In the genomic region with DNA sequence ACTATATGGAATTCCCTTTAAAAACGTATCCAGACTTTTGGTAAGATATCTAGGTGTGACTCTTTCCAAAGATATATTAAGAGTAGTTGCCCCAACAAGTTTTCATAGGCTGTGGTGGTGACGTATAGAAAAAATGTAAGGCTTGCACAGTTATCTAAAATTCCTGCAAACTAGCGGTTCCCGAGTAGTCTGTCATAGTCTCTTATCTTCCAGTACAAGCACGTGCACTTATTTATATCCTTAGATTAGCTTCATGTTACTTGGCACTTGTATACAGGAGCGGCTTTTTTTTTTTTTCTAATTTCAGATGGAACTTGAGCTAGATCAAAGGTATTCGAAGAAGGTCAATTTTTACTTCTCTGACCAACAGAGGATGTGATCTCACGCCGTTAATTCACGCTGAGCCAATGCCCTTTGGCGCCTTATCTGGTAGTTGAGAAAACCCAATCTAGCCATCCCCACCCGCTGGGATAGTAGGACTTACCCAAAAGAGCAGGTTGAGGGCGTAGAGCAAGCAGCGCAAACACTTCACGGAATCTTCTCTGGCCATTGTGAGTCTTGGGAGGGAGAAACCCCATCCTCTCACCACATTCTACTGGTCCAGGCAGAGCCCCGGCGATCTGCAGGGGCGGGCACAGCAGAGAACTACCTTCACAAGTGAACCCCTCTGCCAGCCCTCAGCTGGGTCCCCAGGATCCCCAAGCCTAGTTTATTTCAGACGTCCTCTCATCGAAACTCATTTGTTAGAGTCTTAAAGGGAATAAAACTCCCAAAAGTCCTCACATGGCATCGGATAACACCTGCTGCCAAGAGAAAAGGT, we compare ENCODE assay signal across 8 mouse cellular contexts. TPM values are rescaled to one million over a fixed set of nuclear protein-coding genes. Genes with fewer than 3 reads are reported as not detected.
DNase-seq lines count a peak whose midpoint lies in the region; ATAC-seq lines count a peak whose summit lies in the region.

No protein-coding gene starts in this region.

- H3K27me3 ChIP-seq in erythroblast, embryonic 14.5 days (ENCODE audit: control insufficient read depth) = peaks cover 40% of the 10 kb centered on the region
- H3K27me3 ChIP-seq in embryonic facial prominence, embryonic 14.5 days (replicated peaks; ENCODE audit: control insufficient read depth, insufficient read depth, low read length) = no peaks in the 10 kb centered on the region
- no peaks in the 10 kb centered on the region for H3K27me3 ChIP-seq in hindbrain, embryonic 12.5 days
- no peaks in the 10 kb centered on the region for H3K27me3 ChIP-seq in limb, embryonic 15.5 days
- H3K27me3 ChIP-seq in neural tube, embryonic 13.5 days = no peaks in the 10 kb centered on the region

- no peaks in the 10 kb centered on the region for H3K36me3 ChIP-seq in erythroblast, embryonic 14.5 days (ENCODE audit: control insufficient read depth)
- H3K36me3 ChIP-seq in embryonic facial prominence, embryonic 14.5 days (ENCODE audit: control insufficient read depth, insufficient read depth, low read length) = 0 out of 2 replicates have a peak, but pooled peaks cover 3% of the 10 kb centered on the region
- H3K36me3 ChIP-seq in hindbrain, embryonic 12.5 days = 0 out of 2 replicates have a peak, but pooled peaks cover 10% of the 10 kb centered on the region
- H3K36me3 ChIP-seq in limb, embryonic 15.5 days = peaks cover 5% of the 10 kb centered on the region; the same call in 1 of the 2 replicates
- peaks cover 15% of the 10 kb centered on the region for H3K36me3 ChIP-seq in neural tube, embryonic 13.5 days

- no peaks in the 10 kb centered on the region for H3K9me3 ChIP-seq in erythroblast, embryonic 14.5 days (ENCODE audit: control insufficient read depth, low read length)
- no peaks in the 10 kb centered on the region for H3K9me3 ChIP-seq in embryonic facial prominence, embryonic 14.5 days (ENCODE audit: control insufficient read depth, low read length)
- no peaks in the 10 kb centered on the region for H3K9me3 ChIP-seq in hindbrain, embryonic 12.5 days (replicated peaks)
- H3K9me3 ChIP-seq in limb, embryonic 15.5 days = no peaks in the 10 kb centered on the region
- no peaks in the 10 kb centered on the region for H3K9me3 ChIP-seq in neural tube, embryonic 13.5 days

- H3K27ac ChIP-seq in embryonic facial prominence, embryonic 14.5 days (replicated peaks; ENCODE audit: low read depth, low read length) = no peak overlapping the region
- no peak overlapping the region for H3K27ac ChIP-seq in hindbrain, embryonic 12.5 days
- peak overlapping the region; percentile 87; the same call in 1 of the 2 replicates for H3K27ac ChIP-seq in limb, embryonic 15.5 days
- peak overlapping the region; percentile 91 for H3K27ac ChIP-seq in neural tube, embryonic 13.5 days (replicated peaks)

- H3K9ac ChIP-seq in embryonic facial prominence, embryonic 14.5 days (ENCODE audit: low read depth, low read length) = peak overlapping the region; percentile 35; the same call in 1 of the 2 replicates
- peak overlapping the region; percentile 79 for H3K9ac ChIP-seq in hindbrain, embryonic 12.5 days
- H3K9ac ChIP-seq in limb, embryonic 15.5 days = peak overlapping the region; percentile 60
- H3K9ac ChIP-seq in neural tube, embryonic 13.5 days = peak overlapping the region; percentile 91

- ATAC-seq in erythroblast, adult 5-6 weeks (replicated peaks; ENCODE audit: low FRiP score, poor library complexity, severe bottlenecking) = no peak
- peak; percentile 27; the same call in 1 of the 2 replicates for ATAC-seq in embryonic facial prominence, embryonic 14.5 days (ENCODE audit: low read depth)
- ATAC-seq in hindbrain, embryonic 12.5 days (ENCODE audit: low FRiP score) = peak; percentile 46
- no peak for ATAC-seq in limb, embryonic 15.5 days (ENCODE audit: insufficient number of reproducible peaks, low FRiP score, low TSS enrichment, low read depth)
- peak; percentile 48; the same call in 1 of the 2 replicates for ATAC-seq in neural tube, embryonic 13.5 days (ENCODE audit: low read depth)

- DNase-seq in embryonic facial prominence, embryonic 14.5 days (ENCODE audit: low spot score) = no peak
- DNase-seq in thymus, postnatal 10 days (ENCODE audit: low spot score in 2 of 2) = no peak
- DNase-seq in T-cell, adult 2 months (ENCODE audit: low spot score) = no peak

- 22% methylated on average over 21 of the region's 21 CpGs for WGBS in embryonic facial prominence, embryonic 14.5 days
- WGBS in hindbrain, embryonic 12.5 days = 26% methylated on average over 21 of the region's 21 CpGs
- WGBS in limb, embryonic 15.5 days = 23% methylated on average over 21 of the region's 21 CpGs
- 28% methylated on average over 21 of the region's 21 CpGs for WGBS in neural tube, embryonic 13.5 days

- H3K4me1 ChIP-seq in erythroblast, embryonic 14.5 days (ENCODE audit: control insufficient read depth) = peaks cover 15% of the 10 kb centered on the region
- no peaks in the 10 kb centered on the region; the same call in 1 of the 2 replicates for H3K4me1 ChIP-seq in embryonic facial prominence, embryonic 14.5 days (ENCODE audit: control insufficient read depth, insufficient read depth, low read length)
- H3K4me1 ChIP-seq in hindbrain, embryonic 12.5 days = peaks cover 12% of the 10 kb centered on the region
- H3K4me1 ChIP-seq in limb, embryonic 15.5 days = peaks cover 12% of the 10 kb centered on the region
- H3K4me1 ChIP-seq in neural tube, embryonic 13.5 days (replicated peaks) = peaks cover 16% of the 10 kb centered on the region

- H3K4me2 ChIP-seq in embryonic facial prominence, embryonic 14.5 days (ENCODE audit: low read depth, low read length) = peak overlapping the region; percentile 62
- peak overlapping the region; percentile 69 for H3K4me2 ChIP-seq in hindbrain, embryonic 12.5 days (replicated peaks)
- H3K4me2 ChIP-seq in limb, embryonic 15.5 days = peak overlapping the region; percentile 88
- H3K4me2 ChIP-seq in neural tube, embryonic 13.5 days = peak overlapping the region; percentile 79

- peak overlapping the region; percentile 64 for H3K4me3 ChIP-seq in erythroblast, embryonic 14.5 days (replicated peaks)
- peak overlapping the region; percentile 88 for H3K4me3 ChIP-seq in embryonic facial prominence, embryonic 14.5 days (ENCODE audit: low read depth, low read length)
- H3K4me3 ChIP-seq in hindbrain, embryonic 12.5 days = peak overlapping the region; percentile 65
- peak overlapping the region; percentile 80 for H3K4me3 ChIP-seq in limb, embryonic 15.5 days
- peak overlapping the region; percentile 82 for H3K4me3 ChIP-seq in neural tube, embryonic 13.5 days

RNA-seq across cellular contexts. Expression of a gene that starts 1.6 kb away (rescaled TPM):
- polyA plus RNA-seq in erythroblast, embryonic 14.5 days (2012) = not detected in 2 replicates
- total RNA-seq in erythroblast, adult 5-6 weeks (2015; ENCODE audit: low replicate concordance) = not detected in 2 replicates
- 5.0 TPM in 1 of 2 replicates, not detected in the other for total RNA-seq in erythroblast, adult 5-6 weeks (2017; ENCODE audit: low replicate concordance)
- polyA plus RNA-seq in embryonic facial prominence, embryonic 14.5 days (2014; fragmentation: Nextera tagmentation; extraction: Ambion mirVana) = 50.5 and 52.8 TPM in 2 replicates
- 55.0 and 57.0 TPM in 2 replicates for polyA plus RNA-seq in hindbrain, embryonic 12.5 days (2016; fragmentation: Nextera tagmentation; extraction: Ambion mirVana)
- 28.2 and 34.9 TPM in 2 replicates for polyA plus RNA-seq in limb, embryonic 15.5 days (2015; fragmentation: Nextera tagmentation; extraction: Ambion mirVana)
- polyA plus RNA-seq in neural tube, embryonic 13.5 days (2015; fragmentation: Nextera tagmentation; extraction: Ambion mirVana) = 77.5 and 78.9 TPM in 2 replicates

Comparison
In these comparisons a context has a peak if more than half of its experiments do, and no peak if none do; other contexts are left out.
1. ATAC-seq: peak in embryonic facial prominence, embryonic 14.5 days (single experiment), hindbrain, embryonic 12.5 days (single experiment) and neural tube, embryonic 13.5 days (single experiment); none in erythroblast, adult 5-6 weeks (single experiment) and limb, embryonic 15.5 days (single experiment).
2. H3K27ac ChIP-seq: peak in limb, embryonic 15.5 days (single experiment) and neural tube, embryonic 13.5 days (single experiment); none in embryonic facial prominence, embryonic 14.5 days (single experiment) and hindbrain, embryonic 12.5 days (single experiment).
3. H3K9ac ChIP-seq: peak in every context shown above with its lines; median percentile 91 in neural tube, embryonic 13.5 days; 79 in hindbrain, embryonic 12.5 days; 60 in limb, embryonic 15.5 days; 35 in embryonic facial prominence, embryonic 14.5 days.
4. RNA of a gene that starts 1.6 kb away (polyA plus RNA-seq): 77.5 to 78.9 TPM in neural tube, embryonic 13.5 days, 55.0 to 57.0 TPM in hindbrain, embryonic 12.5 days, 50.5 to 52.8 TPM in embryonic facial prominence, embryonic 14.5 days and 28.2 to 34.9 TPM in limb, embryonic 15.5 days; not detected in erythroblast, embryonic 14.5 days; every median in the first group is over 10 times any median in the second.
5. Peak in every context shown above with its lines, with median percentiles within 50 percentile points of each other: H3K4me3 ChIP-seq and H3K4me2 ChIP-seq.